Mouse (Mus musculus) kidney, embryonic 14.5 days (tissue): ENCODE results near the gene Faf1. TPM values are rescaled to one million over a fixed set of nuclear protein-coding genes. Genes with fewer than 3 reads are reported as not detected.

Experiments
- ATAC-seq: fragments of 200-750 bp; cut with Nextera tagmentation; 2 replicates; pipeline ENCODE4 v1.8.0; 2017; ENCODE audit warnings: moderate number of reproducible peaks, mild to moderate bottlenecking, moderate TSS enrichment, moderate library complexity; ENCODE audit not compliant: low FRiP score, low TSS enrichment
- H3K27ac ChIP-seq: fragments of 300-500 bp; sonication (generic); 2 replicates; pipeline ENCODE4 v1.5.1; 2014; ENCODE audit warnings: low read depth, mild to moderate bottlenecking, low read length, moderate library complexity, mixed read lengths
- H3K27me3 ChIP-seq: fragments of 300-500 bp; sonication (generic); 2 replicates; pipeline ENCODE4 v1.6.1; 2014; ENCODE audit warnings: mild to moderate bottlenecking, low read length; ENCODE audit not compliant: control insufficient read depth, insufficient read depth
- H3K36me3 ChIP-seq: fragments of 300-500 bp; sonication (generic); 2 replicates; pipeline ENCODE4 v1.6.1; 2014; ENCODE audit warnings: low read length, mixed read lengths; ENCODE audit not compliant: control insufficient read depth, insufficient read depth
- H3K4me1 ChIP-seq: fragments of 300-500 bp; sonication (generic); 2 replicates; pipeline ENCODE4 v1.6.1; 2014; ENCODE audit warnings: low read length, mixed read lengths; ENCODE audit not compliant: control insufficient read depth, insufficient read depth
- H3K4me2 ChIP-seq: fragments of 300-500 bp; sonication (generic); replicated peaks from 2 replicates; pipeline ENCODE4 v1.6.1; 2014; ENCODE audit warnings: low read depth, mild to moderate bottlenecking, low read length
- H3K4me3 ChIP-seq: fragments of 300-500 bp; sonication (generic); 2 replicates; pipeline ENCODE4 v1.5.1; 2014; ENCODE audit warnings: mild to moderate bottlenecking, low read length
- H3K9ac ChIP-seq: fragments of 300-500 bp; sonication (generic); 2 replicates; pipeline ENCODE4 v1.6.1; 2014; ENCODE audit warnings: low read depth, mild to moderate bottlenecking, low read length, moderate library complexity
- H3K9me3 ChIP-seq: fragments of 300-500 bp; sonication (generic); 2 replicates; pipeline ENCODE4 v1.6.1; 2016; ENCODE audit warnings: low read length; ENCODE audit not compliant: control insufficient read depth
- WGBS: fragments of 180-500 bp; shearing (Covaris S2); extraction: QIAGEN DNeasy Blood & Tissue Kit; methylation state at CpG from one replicate; pipeline ENCODE4 v1.1.7; 2014; 5-methylcytosine and 5-hydroxymethylcytosine counted together
- polyA plus RNA-seq: library from polyadenylated mRNA; unstranded; fragments of >200 nt; fragmentation: Nextera tagmentation; extraction: Ambion mirVana; gene quantifications from 2 replicates; pipeline ENCODE4 v1.2.1, GENCODE M21; 2014

Faf1 gene
- polyA plus RNA-seq = 27.1 and 34.3 TPM in 2 replicates

- Histone ChIP-seq H3K27ac (peak within 1 kb of the TSS; percentile 93), H3K4me2 (peak within 1 kb of the TSS; percentile 60), H3K4me3 (peak within 1 kb of the TSS; percentile 86), H3K27me3 (no peaks in the 10 kb centered on the region), H3K9me3 (no peaks in the 10 kb centered on the region), H3K4me1 (peaks cover 6% of the 10 kb centered on the region; the same call in 1 of the 2 replicates), H3K36me3 (no peaks in the 10 kb centered on the region), H3K9ac (peak within 1 kb of the TSS; percentile 84)
- WGBS = under 1% methylated on average over 76 of the region's 107 CpGs
- ATAC-seq = peak; percentile 98
Measured at GRCm38 (mm10) chr4:109676218-109677215, at the start of gene Faf1. TSS of gene Faf1 (plus strand) at chr4:109676588.

GRCm38 (mm10) chr4:109630215-109630614 lies 46.2 kb upstream of the Faf1 start:
- Histone ChIP-seq H3K27ac (no peak overlapping the region), H3K4me2 (no peak overlapping the region), H3K36me3 (no peaks in the 10 kb centered on the region), H3K9me3 (no peaks in the 10 kb centered on the region), H3K4me1 (no peaks in the 10 kb centered on the region), H3K27me3 (no peaks in the 10 kb centered on the region), H3K4me3 (no peak overlapping the region), H3K9ac (no peak overlapping the region)
- no peak for ATAC-seq
- 63% methylated on average over 2 of the region's 2 CpGs for WGBS

GRCm38 (mm10) chr4:109631029-109631428 lies 45.4 kb upstream of the Faf1 start:
- Histone ChIP-seq H3K36me3 (no peaks in the 10 kb centered on the region), H3K9me3 (no peaks in the 10 kb centered on the region), H3K4me1 (no peaks in the 10 kb centered on the region), H3K27ac (no peak overlapping the region), H3K27me3 (no peaks in the 10 kb centered on the region), H3K4me2 (no peak overlapping the region), H3K4me3 (no peak overlapping the region), H3K9ac (no peak overlapping the region)
- ATAC-seq = no peak
- 86% methylated on average over 4 of the region's 4 CpGs for WGBS

GRCm38 (mm10) chr4:109634971-109635370 lies 41.4 kb upstream of the Faf1 start:
- no peak overlapping the region for H3K4me2 ChIP-seq
- no peak overlapping the region for H3K4me3 ChIP-seq
- H3K36me3 ChIP-seq = no peaks in the 10 kb centered on the region
- no peaks in the 10 kb centered on the region for H3K4me1 ChIP-seq
- no peaks in the 10 kb centered on the region for H3K9me3 ChIP-seq
- WGBS = 94% methylated on average over 2 of the region's 2 CpGs
- no peaks in the 10 kb centered on the region for H3K27me3 ChIP-seq
- ATAC-seq = no peak
- H3K27ac ChIP-seq = no peak overlapping the region
- H3K9ac ChIP-seq = no peak overlapping the region

GRCm38 (mm10) chr4:109639356-109639755 lies 37.0 kb upstream of the Faf1 start:
- no peak overlapping the region for H3K9ac ChIP-seq
- no peaks in the 10 kb centered on the region for H3K27me3 ChIP-seq
- no peaks in the 10 kb centered on the region for H3K4me1 ChIP-seq
- H3K27ac ChIP-seq = no peak overlapping the region
- H3K4me3 ChIP-seq = no peak overlapping the region
- H3K36me3 ChIP-seq = no peaks in the 10 kb centered on the region
- ATAC-seq = no peak
- H3K4me2 ChIP-seq = no peak overlapping the region
- no peaks in the 10 kb centered on the region for H3K9me3 ChIP-seq
- WGBS = 88% methylated on average over 9 of the region's 9 CpGs

GRCm38 (mm10) chr4:109640141-109640540 lies 36.2 kb upstream of the Faf1 start:
- no peak for ATAC-seq
- WGBS = 90% methylated on average over 7 of the region's 7 CpGs

GRCm38 (mm10) chr4:109641451-109641850 lies 34.9 kb upstream of the Faf1 start:
- no peaks in the 10 kb centered on the region for H3K36me3 ChIP-seq
- no peak overlapping the region for H3K4me2 ChIP-seq
- H3K9ac ChIP-seq = no peak overlapping the region
- H3K9me3 ChIP-seq = no peaks in the 10 kb centered on the region
- WGBS = 82% methylated on average over 3 of the region's 3 CpGs
- H3K4me3 ChIP-seq = no peak overlapping the region
- ATAC-seq = no peak
- H3K4me1 ChIP-seq = no peaks in the 10 kb centered on the region
- no peaks in the 10 kb centered on the region for H3K27me3 ChIP-seq
- H3K27ac ChIP-seq = no peak overlapping the region

More at GRCm38 (mm10) chr4:109640141-109640540, 36.2 kb upstream of the Faf1 start:
- Histone ChIP-seq H3K4me3 (no peak overlapping the region), H3K9me3 (no peaks in the 10 kb centered on the region), H3K27me3 (no peaks in the 10 kb centered on the region), H3K4me1 (no peaks in the 10 kb centered on the region), H3K36me3 (no peaks in the 10 kb centered on the region), H3K4me2 (no peak overlapping the region), H3K27ac (no peak overlapping the region), H3K9ac (no peak overlapping the region)

GRCm38 (mm10) chr4:109647281-109647680 lies 29.1 kb upstream of the Faf1 start:
- no peak overlapping the region for H3K4me2 ChIP-seq
- H3K36me3 ChIP-seq = no peaks in the 10 kb centered on the region
- no peak overlapping the region for H3K9ac ChIP-seq
- H3K4me1 ChIP-seq = no peaks in the 10 kb centered on the region
- H3K27me3 ChIP-seq = peaks cover 5% of the 10 kb centered on the region; the same call in 1 of the 2 replicates
- no peaks in the 10 kb centered on the region for H3K9me3 ChIP-seq
- ATAC-seq = no peak
- WGBS = 60% methylated on average over 4 of the region's 4 CpGs
- no peak overlapping the region for H3K27ac ChIP-seq
- no peak overlapping the region for H3K4me3 ChIP-seq

- Histone ChIP-seq H3K4me3 (no peak overlapping the region), H3K27ac (no peak overlapping the region), H3K36me3 (no peaks in the 10 kb centered on the region), H3K9ac (no peak overlapping the region), H3K27me3 (peaks cover 15% of the 10 kb centered on the region; the same call in 1 of the 2 replicates), H3K4me2 (no peak overlapping the region), H3K9me3 (no peaks in the 10 kb centered on the region), H3K4me1 (no peaks in the 10 kb centered on the region)
- ATAC-seq = no peak
- WGBS = 78% methylated on average over 5 of the region's 5 CpGs
Measured at GRCm38 (mm10) chr4:109649331-109649730, 27.1 kb upstream of the Faf1 start.
